ENCODE assay signal across 9 mouse cellular contexts in the genomic region with DNA sequence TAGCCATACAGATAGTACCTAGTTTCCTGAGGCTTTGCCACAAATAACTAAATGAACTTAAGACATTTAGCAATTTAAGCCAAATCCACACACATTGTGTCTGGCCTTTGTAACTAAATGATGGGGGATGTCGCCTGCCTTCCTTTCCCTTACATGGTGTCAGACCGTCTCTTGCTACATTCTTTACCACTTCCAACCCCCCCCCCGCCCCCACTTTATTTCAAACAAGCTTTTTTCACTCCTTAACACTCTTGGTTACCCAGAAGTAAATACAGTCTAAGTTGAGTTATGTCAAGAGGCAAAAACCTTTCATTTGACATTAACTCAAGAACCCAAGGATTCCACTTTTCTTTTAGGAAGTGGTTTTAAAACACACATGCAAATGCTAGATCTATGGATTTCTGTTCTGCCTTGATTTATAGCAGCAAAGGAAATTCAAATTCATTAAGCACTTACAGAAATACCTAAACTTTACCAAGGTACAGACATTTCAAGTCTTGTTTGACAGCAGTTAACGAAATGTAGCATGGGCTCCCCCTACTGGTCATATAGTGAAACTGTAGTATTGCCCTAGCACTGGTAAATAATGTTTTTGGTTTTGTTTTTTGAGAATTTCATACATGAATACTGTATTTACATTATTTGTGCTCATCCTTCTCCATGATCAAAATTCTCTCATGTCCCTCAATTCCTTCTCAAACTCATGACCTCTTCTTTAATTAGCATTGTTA.
DNase-seq lines count a peak whose midpoint lies in the region; ATAC-seq lines count a peak whose summit lies in the region.
"Had no signal": no experiment of that assay in that cellular context is flagged by ENCODE, and none has a peak within 500 bp of the region (broad histone marks: within the 10 kb centered on the region; RNA-seq: fewer than 3 reads in every experiment).

No protein-coding gene starts in this region.

- H3K9me3 ChIP-seq in hindbrain, embryonic 11.5 days (ENCODE audit: control insufficient read depth, low read length), result no peaks in the 10 kb centered on the region
- H3K9me3 ChIP-seq in hindbrain, embryonic 12.5 days (replicated peaks), result no peaks in the 10 kb centered on the region
- no peaks in the 10 kb centered on the region for H3K9me3 ChIP-seq in neural tube, embryonic 15.5 days (replicated peaks)
- H3K9me3 ChIP-seq: limb, embryonic 15.5 days had no signal

- no peak overlapping the region for H3K4me2 ChIP-seq in hindbrain, embryonic 11.5 days (replicated peaks; ENCODE audit: low read depth, low read length)
- H3K4me2 ChIP-seq in hindbrain, embryonic 12.5 days (replicated peaks), result no peak overlapping the region
- no peak overlapping the region for H3K4me2 ChIP-seq in neural tube, embryonic 15.5 days
- H3K4me2 ChIP-seq: limb, embryonic 15.5 days had no signal

- H3K36me3 ChIP-seq in hindbrain, embryonic 11.5 days (ENCODE audit: control insufficient read depth, insufficient read depth, low read length), result no peaks in the 10 kb centered on the region
- no peaks in the 10 kb centered on the region for H3K36me3 ChIP-seq in hindbrain, embryonic 12.5 days
- no peaks in the 10 kb centered on the region for H3K36me3 ChIP-seq in neural tube, embryonic 15.5 days
- H3K36me3 ChIP-seq: limb, embryonic 15.5 days had no signal

- no peaks in the 10 kb centered on the region for H3K27me3 ChIP-seq in hindbrain, embryonic 11.5 days (ENCODE audit: control insufficient read depth, insufficient read depth, low read length)
- H3K27me3 ChIP-seq in hindbrain, embryonic 12.5 days, result no peaks in the 10 kb centered on the region
- H3K27me3 ChIP-seq in neural tube, embryonic 15.5 days (replicated peaks), result no peaks in the 10 kb centered on the region
- H3K27me3 ChIP-seq: limb, embryonic 15.5 days had no signal

- H3K4me1 ChIP-seq in hindbrain, embryonic 11.5 days (replicated peaks; ENCODE audit: control insufficient read depth, insufficient read depth, low read length), result no peaks in the 10 kb centered on the region
- no peaks in the 10 kb centered on the region for H3K4me1 ChIP-seq in hindbrain, embryonic 12.5 days
- H3K4me1 ChIP-seq in neural tube, embryonic 15.5 days, result no peaks in the 10 kb centered on the region
- H3K4me1 ChIP-seq: limb, embryonic 15.5 days had no signal

- H3K9ac ChIP-seq in hindbrain, embryonic 11.5 days (ENCODE audit: low read depth, low read length), result no peak overlapping the region
- H3K9ac ChIP-seq in hindbrain, embryonic 12.5 days, result no peak overlapping the region
- no peak overlapping the region for H3K9ac ChIP-seq in neural tube, embryonic 15.5 days (replicated peaks)
- H3K9ac ChIP-seq: limb, embryonic 15.5 days had no signal

- H3K4me3 ChIP-seq in hindbrain, embryonic 11.5 days (ENCODE audit: low read depth, low read length), result no peak overlapping the region
- H3K4me3 ChIP-seq in hindbrain, embryonic 12.5 days, result no peak overlapping the region
- H3K4me3 ChIP-seq in neural tube, embryonic 15.5 days (replicated peaks), result no peak overlapping the region
- H3K4me3 ChIP-seq: limb, embryonic 15.5 days had no signal

- DNase-seq in hindbrain, embryonic 11.5 days (ENCODE audit: low spot score), result peak; percentile 70
- DNase-seq in thymus, postnatal 14 days, result peak; percentile 41
- DNase-seq in thymus, postnatal 36 days, result no peak
- peak; percentile 28 for DNase-seq in c-Kit-positive CD71-positive TER-119-negative erythroid progenitor cells, embryonic 14.5 days (ENCODE audit: low read depth)
- DNase-seq in layer of hippocampus, adult 9-11 months, result peak; percentile 7
- DNase-seq in ovary, postnatal 36 days (ENCODE audit: low spot score), result no peak

- WGBS in hindbrain, embryonic 11.5 days, result 32% methylated on average over 4 of the region's 4 CpGs
- 47% methylated on average over 4 of the region's 4 CpGs for WGBS in hindbrain, embryonic 12.5 days
- WGBS in neural tube, embryonic 15.5 days, result 47% methylated on average over 4 of the region's 4 CpGs

- ATAC-seq in hindbrain, embryonic 11.5 days (ENCODE audit: low FRiP score), result no peak
- ATAC-seq in hindbrain, embryonic 12.5 days (ENCODE audit: low FRiP score), result no peak
- no peak for ATAC-seq in neural tube, embryonic 15.5 days (ENCODE audit: low FRiP score)

- no peak overlapping the region for H3K27ac ChIP-seq in hindbrain, embryonic 11.5 days (ENCODE audit: low read depth, low read length)
- no peak overlapping the region for H3K27ac ChIP-seq in hindbrain, embryonic 12.5 days
- H3K27ac ChIP-seq in neural tube, embryonic 15.5 days (replicated peaks), result no peak overlapping the region
- H3K27ac ChIP-seq: limb, embryonic 15.5 days had no signal

Comparison
In these comparisons a context has a peak if more than half of its experiments do, and no peak if none do; other contexts are left out.
1. DNase-seq: peak in hindbrain, embryonic 11.5 days (single experiment), thymus, postnatal 14 days (single experiment), c-Kit-positive CD71-positive TER-119-negative erythroid progenitor cells, embryonic 14.5 days (single experiment) and layer of hippocampus, adult 9-11 months (single experiment); none in thymus, postnatal 36 days (0 of 2) and ovary, postnatal 36 days (single experiment).